Mouse (Mus musculus) heart, adult 2 months (tissue): Measurements from ENCODE around the gene M6pr. TPM values are rescaled to one million over a fixed set of nuclear protein-coding genes. Genes with fewer than 3 reads are reported as not detected.

Source experiments
- DNase-seq, 2 experiments: peaks; one replicate each; pipeline ENCODE4 v3.0.0; 2021
- H3K27ac ChIP-seq: fragments of 200-600 bp; 2 replicates; pipeline ENCODE4 v1.8.1; 2022
- H3K27me3 ChIP-seq: fragments of 200-500 bp; 2 replicates; pipeline ENCODE4 v1.6.1; 2012; ENCODE audit warnings: mild to moderate bottlenecking, low read length, inconsistent platforms, mixed read lengths; ENCODE audit not compliant: control insufficient read depth, insufficient read depth
- H3K36me3 ChIP-seq: fragments of 200-500 bp; 2 replicates; pipeline ENCODE4 v1.6.1; 2012; ENCODE audit warnings: low read length, inconsistent platforms; ENCODE audit not compliant: control insufficient read depth, insufficient read depth
- H3K4me1 ChIP-seq: fragments of 200-500 bp; 2 replicates; pipeline ENCODE4 v1.6.1; 2011; ENCODE audit warnings: low read length; ENCODE audit not compliant: control insufficient read depth, insufficient read depth
- H3K4me3 ChIP-seq: fragments of 200-600 bp; 2 replicates; pipeline ENCODE4 v1.8.1; 2022
- H3K79me2 ChIP-seq: fragments of 200-500 bp; replicated peaks from 2 replicates; pipeline ENCODE4 v1.6.1; 2012; ENCODE audit warnings: mild to moderate bottlenecking, inconsistent platforms, low read length, moderate library complexity, mixed read lengths; ENCODE audit not compliant: control insufficient read depth, insufficient read depth
- H3K9ac ChIP-seq: fragments of 200-500 bp; 2 replicates; pipeline ENCODE4 v1.6.1; 2012; ENCODE audit warnings: low read depth, mild to moderate bottlenecking, control low read depth, inconsistent platforms, low read length, mixed read lengths
- CTCF ChIP-seq: fragments of 200-600 bp; IDR thresholded peaks from 2 replicates; pipeline ENCODE4 v1.8.1; 2022; ENCODE audit warnings: antibody characterized with exemption, mild to moderate bottlenecking, moderate library complexity
- EP300 ChIP-seq: fragments of 200-500 bp; IDR thresholded peaks from 2 replicates; pipeline ENCODE4 v1.6.1; 2011; ENCODE audit warnings: low read depth, low read length, control low read depth; ENCODE audit not compliant: insufficient read depth
- POLR2A ChIP-seq: fragments of 200-500 bp; IDR thresholded peaks from 2 replicates; pipeline ENCODE4 v1.6.1; 2011; ENCODE audit warnings: mild to moderate bottlenecking, low read depth, low read length, control low read depth; ENCODE audit not compliant: insufficient read depth
- WGBS: fragments of 180-500 bp; shearing (Covaris S2); methylation state at CpG from one replicate; pipeline ENCODE4 v1.1.7; 2018; 5-methylcytosine and 5-hydroxymethylcytosine counted together
- intact Hi-C: fragments of 180-260 bp; cut with DNase I; formaldehyde crosslinking; loops from one replicate; pipeline ENCODE4 v1.15.1; 2025
- polyA plus RNA-seq: library from polyadenylated mRNA; depleted of rRNA; stranded (reverse); fragments of >200 nt; gene quantifications from 2 replicates; pipeline ENCODE4 v1.2.3, GENCODE M21; 2012
- total RNA-seq, 2 experiments: library from RNA; stranded (reverse); gene quantifications; 2 replicates each; pipeline ENCODE4 v1.2.3; 2021

The M6pr gene
- total and polyA plus RNA-seq, 3 experiments, result 27.6 to 43.2 (median 39.8) TPM

DNA sequence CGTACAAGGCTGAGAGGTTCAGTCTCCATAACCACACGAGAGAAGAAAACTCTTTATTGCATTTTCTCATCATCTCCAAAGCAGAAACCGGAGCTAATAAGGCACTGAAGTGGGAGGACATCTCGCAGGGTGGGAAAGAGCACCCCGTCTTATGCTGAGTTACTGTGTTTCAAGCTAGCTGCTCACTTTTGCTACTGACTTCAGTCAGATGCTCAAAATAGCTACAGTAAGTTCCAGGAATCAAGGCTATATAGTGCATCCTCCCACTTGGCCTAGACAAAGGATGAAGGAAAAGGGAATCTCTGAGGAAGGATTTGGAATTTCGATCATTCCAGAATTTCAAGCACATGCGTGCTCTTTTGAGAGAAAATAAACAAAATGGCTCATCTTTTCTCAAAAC, 32.0 kb upstream of the M6pr start:
- intact Hi-C loops, result no loop called here
- no peaks in the 10 kb centered on the region for H3K36me3 ChIP-seq
- H3K79me2 ChIP-seq, result no peaks in the 10 kb centered on the region
- 68% methylated on average over 7 of the region's 7 CpGs for WGBS
- no peak overlapping the region for H3K27ac ChIP-seq
- no peak overlapping the region for H3K9ac ChIP-seq
- H3K27me3 ChIP-seq, result no peaks in the 10 kb centered on the region
- TF ChIP-seq CTCF (no peak), POLR2A (no peak), EP300 (no peak)
- H3K4me3 ChIP-seq, result no peak overlapping the region
- DNase-seq, result no peak
- no peaks in the 10 kb centered on the region for H3K4me1 ChIP-seq

GRCm38 (mm10) chr6:122282782-122283181, 25.7 kb upstream of the M6pr start, which contains the start of gene Klrg1:
Gene Klrg1, minus strand, starts transcription at chr6:122282882.
- no peaks in the 10 kb centered on the region for H3K36me3 ChIP-seq
- intact Hi-C loops, result no loop called here

DNA sequence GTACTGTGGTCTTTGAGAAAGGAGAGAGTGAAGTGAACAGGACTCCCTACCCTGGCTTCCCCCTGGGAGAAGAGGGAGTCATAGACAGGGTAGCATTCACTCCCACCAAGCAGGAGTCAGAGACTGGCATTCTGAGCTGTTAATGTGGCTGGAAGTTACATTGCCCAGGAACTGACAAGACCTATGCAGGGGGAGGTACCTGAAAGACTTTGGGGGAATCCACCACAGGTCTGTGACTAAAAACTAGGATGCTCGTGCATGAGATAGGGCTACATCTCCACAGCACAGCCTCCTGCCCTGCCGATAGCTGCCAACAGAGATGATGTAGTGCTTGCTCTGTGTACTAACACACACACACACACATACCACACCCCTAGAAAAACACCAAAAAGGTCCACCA, 25.1 kb upstream of the M6pr start:
- intact Hi-C loops, result no loop called here
- Histone ChIP-seq H3K4me3 (no peak overlapping the region), H3K27ac (no peak overlapping the region), H3K9ac (no peak overlapping the region), H3K79me2 (no peaks in the 10 kb centered on the region), H3K36me3 (no peaks in the 10 kb centered on the region), H3K27me3 (no peaks in the 10 kb centered on the region), H3K4me1 (no peaks in the 10 kb centered on the region)
- no peak for TF ChIP-seq EP300
- TF ChIP-seq POLR2A, result no peak
- TF ChIP-seq CTCF, result no peak
- 72% methylated on average over 2 of the region's 2 CpGs for WGBS
- no peak for DNase-seq

More at GRCm38 (mm10) chr6:122282782-122283181, 25.7 kb upstream of the M6pr start, which contains the start of gene Klrg1:
- DNase-seq, result no peak
- no peaks in the 10 kb centered on the region for H3K27me3 ChIP-seq
- no peak within 1 kb of the TSS for H3K9ac ChIP-seq
- WGBS, result 79% methylated on average over 6 of the region's 6 CpGs
- no peaks in the 10 kb centered on the region for H3K4me1 ChIP-seq
- H3K4me3 ChIP-seq, result no peak within 1 kb of the TSS
- no peaks in the 10 kb centered on the region for H3K79me2 ChIP-seq
- H3K27ac ChIP-seq, result no peak within 1 kb of the TSS
- TF ChIP-seq EP300, result no peak
- TF ChIP-seq CTCF, result no peak
- no peak for TF ChIP-seq POLR2A

- no peak for TF ChIP-seq POLR2A
- no peak for TF ChIP-seq CTCF
- no peak for TF ChIP-seq EP300
- 83% methylated on average over 4 of the region's 4 CpGs for WGBS
These were observed 24.2 kb upstream of the M6pr start for GRCm38 (mm10) chr6:122284304-122284703.

GRCm38 (mm10) chr6:122284823-122285222, 23.7 kb upstream of the M6pr start:
- DNase-seq, result no peak
- intact Hi-C loops, result no loop called here
- no peak for TF ChIP-seq EP300
- no peak for TF ChIP-seq CTCF
- TF ChIP-seq POLR2A, result no peak
- Histone ChIP-seq H3K27ac (no peak overlapping the region), H3K4me1 (no peaks in the 10 kb centered on the region), H3K36me3 (no peaks in the 10 kb centered on the region), H3K4me3 (no peak overlapping the region), H3K27me3 (no peaks in the 10 kb centered on the region), H3K9ac (no peak overlapping the region), H3K79me2 (no peaks in the 10 kb centered on the region)
- 64% methylated on average over 1 of the region's 1 CpGs for WGBS

More at GRCm38 (mm10) chr6:122284304-122284703, 24.2 kb upstream of the M6pr start:
- no peak for DNase-seq
- Histone ChIP-seq H3K27me3 (no peaks in the 10 kb centered on the region), H3K9ac (no peak overlapping the region), H3K4me3 (no peak overlapping the region), H3K36me3 (no peaks in the 10 kb centered on the region), H3K27ac (no peak overlapping the region), H3K4me1 (no peaks in the 10 kb centered on the region), H3K79me2 (no peaks in the 10 kb centered on the region)
- intact Hi-C loops, result no loop called here

GRCm38 (mm10) chr6:122288263-122288662, 20.3 kb upstream of the M6pr start:
- no peaks in the 10 kb centered on the region for H3K4me1 ChIP-seq
- H3K27ac ChIP-seq, result no peak overlapping the region
- H3K4me3 ChIP-seq, result no peak overlapping the region
- H3K36me3 ChIP-seq, result no peaks in the 10 kb centered on the region
- TF ChIP-seq EP300, result no peak
- TF ChIP-seq POLR2A, result no peak
- TF ChIP-seq CTCF, result peak; percentile 39
- no peaks in the 10 kb centered on the region for H3K79me2 ChIP-seq
- no peak for DNase-seq
- no peaks in the 10 kb centered on the region for H3K27me3 ChIP-seq
- intact Hi-C loops, result no loop called here
- no peak overlapping the region for H3K9ac ChIP-seq
- WGBS, result 39% methylated on average over 1 of the region's 1 CpGs
